Mouse (Mus musculus) limb, embryonic 13.5 days (tissue): ENCODE results near the gene Fscn1. TPM values are rescaled to one million over a fixed set of nuclear protein-coding genes. Genes with fewer than 3 reads are reported as not detected.

ENCODE experiments used
- polyA plus RNA-seq: library from polyadenylated mRNA; unstranded; fragments of >200 nt; fragmentation: Nextera tagmentation; extraction: Ambion mirVana; gene quantifications from 2 replicates; pipeline ENCODE4 v1.2.1, GENCODE M21; 2015

Fscn1 gene
- polyA plus RNA-seq, 1 experiment from 2014 or later: 428 TPM

Other genes with a start within 250 kb of the Fscn1 start
- 37.4 and 37.7 TPM in 2 replicates for gene Tnrc18, start 142.7 kb upstream of the Fscn1 start, polyA plus RNA-seq
- gene Fbxl18, start 64.9 kb upstream of the Fscn1 start, polyA plus RNA-seq: 14.1 and 16.1 TPM in 2 replicates
- 15,880 and 15,896 TPM in 2 replicates for gene Actb, start 53.6 kb upstream of the Fscn1 start, polyA plus RNA-seq
- gene Rnf216, start 152.7 kb downstream of the Fscn1 start, polyA plus RNA-seq: 45.7 and 49.4 TPM in 2 replicates
- gene Olfr718-ps1, start 187.2 kb downstream of the Fscn1 start, polyA plus RNA-seq: 0.05 TPM in 2 replicates
- gene Rbak, start 220.4 kb downstream of the Fscn1 start, polyA plus RNA-seq: 17.7 and 17.9 TPM in 2 replicates
- gene Spdye4b, start 220.7 kb downstream of the Fscn1 start, polyA plus RNA-seq: not detected in 2 replicates